In the genomic region with DNA sequence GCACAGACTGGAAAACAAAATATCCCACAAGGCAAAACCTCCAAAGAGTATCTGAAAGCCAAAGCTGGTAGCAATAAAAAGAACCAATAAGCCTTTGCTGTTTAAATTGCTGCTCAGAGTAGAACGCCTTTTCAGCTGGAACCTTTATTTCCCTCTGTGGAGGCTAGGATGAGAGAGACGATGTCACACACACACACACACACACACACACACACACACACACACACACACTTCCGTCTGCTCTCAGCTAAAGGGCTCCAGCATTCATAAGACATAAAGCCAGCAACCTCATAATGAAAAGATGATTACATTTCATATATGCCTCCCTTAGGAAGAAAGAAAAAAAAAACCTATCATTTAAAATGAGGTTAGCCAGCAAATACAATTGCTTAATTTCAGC, we compare ENCODE assay signal across 29 mouse cellular contexts.
A peak's percentile ranks its signal among the peaks of the same experiment; 100 is the strongest.
DNase-seq lines count a peak whose midpoint lies in the region; ATAC-seq and TF ChIP-seq lines count a peak whose summit lies in the region.
"Had no signal": no experiment of that assay in that cellular context is flagged by ENCODE, and none has a peak within 500 bp of the region (broad histone marks: within the 10 kb centered on the region; RNA-seq: fewer than 3 reads in every experiment).

No protein-coding gene starts in this region.

- TF ChIP-seq POLR2A in brain, embryonic 14.5 days (IDR thresholded peaks at IDR 0.05; ENCODE audit: borderline replicate concordance, extremely low read depth, insufficient read depth, insufficient read length, poor library complexity, severe bottlenecking), result no peak

- 56% methylated on average over 3 of the region's 3 CpGs for WGBS in forebrain, embryonic 14.5 days
- WGBS in forebrain, embryonic 11.5 days, result 80% methylated on average over 3 of the region's 3 CpGs
- 46% methylated on average over 3 of the region's 3 CpGs for WGBS in hindbrain, embryonic 15.5 days
- WGBS in hindbrain, embryonic 11.5 days, result 77% methylated on average over 3 of the region's 3 CpGs
- WGBS in neural tube, embryonic 14.5 days, result 17% methylated on average over 3 of the region's 3 CpGs

- TF ChIP-seq CTCF in brain, embryonic 14.5 days (IDR thresholded peaks at IDR 0.05; ENCODE audit: borderline replicate concordance, extremely low read depth, insufficient read depth, insufficient read length), result no peak

- no peak overlapping the region for H3K4me2 ChIP-seq in forebrain, embryonic 14.5 days (ENCODE audit: low read length)
- no peak overlapping the region for H3K4me2 ChIP-seq in forebrain, embryonic 11.5 days (ENCODE audit: low read depth, low read length, severe bottlenecking)
- no peak overlapping the region for H3K4me2 ChIP-seq in hindbrain, embryonic 15.5 days
- no peak overlapping the region for H3K4me2 ChIP-seq in hindbrain, embryonic 11.5 days (replicated peaks; ENCODE audit: low read depth, low read length)
- no peak overlapping the region for H3K4me2 ChIP-seq in neural tube, embryonic 14.5 days (ENCODE audit: low read depth, low read length)
- H3K4me2 ChIP-seq: embryonic facial prominence, embryonic 13.5 days; heart, embryonic 15.5 days; kidney, embryonic 15.5 days; limb, embryonic 12.5 days; liver, embryonic 11.5 days; lung, embryonic 15.5 days; midbrain, embryonic 11.5 days had no signal

- no peaks in the 10 kb centered on the region for H3K9me3 ChIP-seq in forebrain, embryonic 14.5 days (replicated peaks; ENCODE audit: control insufficient read depth, low read length)
- no peaks in the 10 kb centered on the region for H3K9me3 ChIP-seq in forebrain, embryonic 11.5 days (ENCODE audit: control insufficient read depth, low read length)
- H3K9me3 ChIP-seq in hindbrain, embryonic 15.5 days, result no peaks in the 10 kb centered on the region
- no peaks in the 10 kb centered on the region for H3K9me3 ChIP-seq in hindbrain, embryonic 11.5 days (ENCODE audit: control insufficient read depth, low read length)
- H3K9me3 ChIP-seq in neural tube, embryonic 14.5 days (ENCODE audit: control insufficient read depth, low read length), result no peaks in the 10 kb centered on the region
- H3K9me3 ChIP-seq: embryonic facial prominence, embryonic 13.5 days; heart, embryonic 15.5 days; kidney, embryonic 15.5 days; limb, embryonic 12.5 days; lung, embryonic 15.5 days had no signal

- H3K4me1 ChIP-seq in forebrain, embryonic 14.5 days (ENCODE audit: control insufficient read depth, insufficient read depth, low read length), result no peaks in the 10 kb centered on the region
- no peaks in the 10 kb centered on the region for H3K4me1 ChIP-seq in forebrain, embryonic 11.5 days (replicated peaks; ENCODE audit: control insufficient read depth, insufficient read depth, low read length)
- H3K4me1 ChIP-seq in hindbrain, embryonic 15.5 days (replicated peaks), result no peaks in the 10 kb centered on the region
- H3K4me1 ChIP-seq in hindbrain, embryonic 11.5 days (replicated peaks; ENCODE audit: control insufficient read depth, insufficient read depth, low read length), result no peaks in the 10 kb centered on the region
- H3K4me1 ChIP-seq in neural tube, embryonic 14.5 days (ENCODE audit: control insufficient read depth, insufficient read depth, low read length), result no peaks in the 10 kb centered on the region
- H3K4me1 ChIP-seq: embryonic facial prominence, embryonic 13.5 days; heart, embryonic 15.5 days; limb, embryonic 12.5 days had no signal

- peak; percentile 10 for DNase-seq in forebrain, embryonic 14.5 days (ENCODE audit: low spot score)
- DNase-seq in forebrain, embryonic 11.5 days (ENCODE audit: low spot score), result no peak
- DNase-seq in hindbrain, embryonic 11.5 days (ENCODE audit: low spot score), result no peak
- peak; percentile 54 for DNase-seq in brain, embryonic 14.5 days (ENCODE audit: low read depth)
- no peak for DNase-seq in yolk sac, embryonic 10.5 days (ENCODE audit: low spot score)
- DNase-seq: adrenal gland, postnatal 10 days; cerebellum, adult 11-12 months; cerebellum, adult 9-11 months; embryo, embryonic 11 days; gastrocnemius, postnatal 14 days; heart, postnatal 36 days; kidney, adult 11 months; kidney, postnatal 25 days; right cerebral cortex, postnatal 4 days; thymus, adult 18-20 months; thymus, postnatal 25 days had no signal

- no peak overlapping the region for H3K9ac ChIP-seq in forebrain, embryonic 14.5 days (ENCODE audit: low read length)
- H3K9ac ChIP-seq in forebrain, embryonic 11.5 days (ENCODE audit: low read length), result no peak overlapping the region
- H3K9ac ChIP-seq in hindbrain, embryonic 15.5 days, result no peak overlapping the region
- H3K9ac ChIP-seq in hindbrain, embryonic 11.5 days (ENCODE audit: low read depth, low read length), result no peak overlapping the region
- H3K9ac ChIP-seq in neural tube, embryonic 14.5 days (replicated peaks; ENCODE audit: low read depth, low read length), result no peak overlapping the region
- H3K9ac ChIP-seq: embryonic facial prominence, embryonic 13.5 days; heart, embryonic 15.5 days; kidney, embryonic 15.5 days; limb, embryonic 12.5 days; lung, embryonic 15.5 days had no signal

- H3K36me3 ChIP-seq in forebrain, embryonic 14.5 days (ENCODE audit: control insufficient read depth, insufficient read depth, low read length), result no peaks in the 10 kb centered on the region
- no peaks in the 10 kb centered on the region for H3K36me3 ChIP-seq in forebrain, embryonic 11.5 days (ENCODE audit: control insufficient read depth, insufficient read depth, low read length)
- no peaks in the 10 kb centered on the region for H3K36me3 ChIP-seq in hindbrain, embryonic 15.5 days
- H3K36me3 ChIP-seq in hindbrain, embryonic 11.5 days (ENCODE audit: control insufficient read depth, insufficient read depth, low read length), result no peaks in the 10 kb centered on the region
- no peaks in the 10 kb centered on the region for H3K36me3 ChIP-seq in neural tube, embryonic 14.5 days (ENCODE audit: control insufficient read depth, insufficient read depth, low read length)
- H3K36me3 ChIP-seq: embryonic facial prominence, embryonic 13.5 days; heart, embryonic 15.5 days; kidney, embryonic 15.5 days; limb, embryonic 12.5 days; lung, embryonic 15.5 days had no signal

- no peak overlapping the region for H3K27ac ChIP-seq in forebrain, embryonic 14.5 days (ENCODE audit: low read depth, low read length)
- H3K27ac ChIP-seq in forebrain, embryonic 11.5 days (ENCODE audit: low read depth, low read length), result no peak overlapping the region
- H3K27ac ChIP-seq in hindbrain, embryonic 15.5 days (replicated peaks), result peak overlapping the region; percentile 35
- no peak overlapping the region for H3K27ac ChIP-seq in hindbrain, embryonic 11.5 days (ENCODE audit: low read depth, low read length)
- no peak overlapping the region; the same call in 1 of the 2 replicates for H3K27ac ChIP-seq in neural tube, embryonic 14.5 days (ENCODE audit: low read depth, low read length)
- H3K27ac ChIP-seq: embryonic facial prominence, embryonic 13.5 days; heart, embryonic 15.5 days; kidney, embryonic 15.5 days; limb, embryonic 12.5 days; lung, embryonic 15.5 days; stomach, postnatal 0 days had no signal

- no peak for ATAC-seq in forebrain, embryonic 14.5 days
- no peak for ATAC-seq in forebrain, embryonic 11.5 days (replicated peaks; ENCODE audit: low FRiP score)
- peak; percentile 85; the same call in 1 of the 2 replicates for ATAC-seq in hindbrain, embryonic 15.5 days (ENCODE audit: low FRiP score, low read depth)
- ATAC-seq in hindbrain, embryonic 11.5 days (ENCODE audit: low FRiP score), result no peak
- peak; percentile 98 for ATAC-seq in neural tube, embryonic 14.5 days (ENCODE audit: low read depth)
- ATAC-seq: inflammation-experienced regulatory T-cells, adult 6 months; Patski had no signal

- H3K27me3 ChIP-seq in forebrain, embryonic 14.5 days (replicated peaks; ENCODE audit: control insufficient read depth, insufficient read depth, low read length), result no peaks in the 10 kb centered on the region
- H3K27me3 ChIP-seq in forebrain, embryonic 11.5 days (ENCODE audit: control insufficient read depth, insufficient read depth, low read length), result no peaks in the 10 kb centered on the region
- no peaks in the 10 kb centered on the region for H3K27me3 ChIP-seq in hindbrain, embryonic 15.5 days
- H3K27me3 ChIP-seq in hindbrain, embryonic 11.5 days (ENCODE audit: control insufficient read depth, insufficient read depth, low read length), result no peaks in the 10 kb centered on the region
- no peaks in the 10 kb centered on the region for H3K27me3 ChIP-seq in neural tube, embryonic 14.5 days (ENCODE audit: control insufficient read depth, insufficient read depth, low read length)
- H3K27me3 ChIP-seq: embryonic facial prominence, embryonic 13.5 days; heart, embryonic 15.5 days; kidney, embryonic 15.5 days; limb, embryonic 12.5 days; lung, embryonic 15.5 days had no signal

- no peak overlapping the region for H3K4me3 ChIP-seq in forebrain, embryonic 14.5 days (ENCODE audit: low read depth, low read length)
- H3K4me3 ChIP-seq in forebrain, embryonic 11.5 days (ENCODE audit: low read depth, low read length), result no peak overlapping the region
- H3K4me3 ChIP-seq in hindbrain, embryonic 15.5 days, result no peak overlapping the region
- no peak overlapping the region for H3K4me3 ChIP-seq in hindbrain, embryonic 11.5 days (ENCODE audit: low read depth, low read length)
- H3K4me3 ChIP-seq in neural tube, embryonic 14.5 days (ENCODE audit: low read depth, low read length), result no peak overlapping the region
- H3K4me3 ChIP-seq: embryonic facial prominence, embryonic 13.5 days; erythroblast, embryonic 14.5 days; heart, embryonic 15.5 days; kidney, embryonic 15.5 days; limb, embryonic 12.5 days; lung, embryonic 15.5 days had no signal

Comparison
In these comparisons a context has a peak if more than half of its experiments do, and no peak if none do; other contexts are left out.
1. ATAC-seq: peak in hindbrain, embryonic 15.5 days (single experiment) and neural tube, embryonic 14.5 days (single experiment); none in forebrain, embryonic 14.5 days (single experiment), forebrain, embryonic 11.5 days (single experiment) and hindbrain, embryonic 11.5 days (single experiment).
2. DNase-seq: peak in forebrain, embryonic 14.5 days (single experiment) and brain, embryonic 14.5 days (single experiment); none in forebrain, embryonic 11.5 days (single experiment), hindbrain, embryonic 11.5 days (single experiment) and yolk sac, embryonic 10.5 days (single experiment).